ENCODE assay signal across 30 mouse cellular contexts in genomic region chr16:66014861-66015602, GRCm38 (mm10).
A peak's percentile ranks its signal among the peaks of the same experiment; 100 is the strongest.
DNase-seq lines count a peak whose midpoint lies in the region; ATAC-seq and TF ChIP-seq lines count a peak whose summit lies in the region.
"Had no signal": no experiment of that assay in that cellular context is flagged by ENCODE, and none has a peak within 500 bp of the region (broad histone marks: within the 10 kb centered on the region; RNA-seq: fewer than 3 reads in every experiment).

No protein-coding gene starts in this region.

- 0 out of 2 replicates have a peak, but pooled peaks cover 2% of the 10 kb centered on the region for H3K4me1 ChIP-seq in forebrain, embryonic 11.5 days (replicated peaks; ENCODE audit: control insufficient read depth, insufficient read depth, low read length)
- no peaks in the 10 kb centered on the region for H3K4me1 ChIP-seq in forebrain, postnatal 0 days (ENCODE audit: insufficient read depth)
- no peaks in the 10 kb centered on the region for H3K4me1 ChIP-seq in intestine, embryonic 16.5 days (ENCODE audit: control insufficient read depth, insufficient read depth, low read length)
- H3K4me1 ChIP-seq in intestine, embryonic 15.5 days (replicated peaks) = no peaks in the 10 kb centered on the region
- H3K4me1 ChIP-seq: heart, embryonic 13.5 days; limb, embryonic 10.5 days; limb, embryonic 15.5 days; liver, embryonic 13.5 days; neural tube, embryonic 13.5 days; stomach, embryonic 15.5 days had no signal

- no peak overlapping the region for H3K4me2 ChIP-seq in forebrain, embryonic 11.5 days (ENCODE audit: low read depth, low read length, severe bottlenecking)
- no peak overlapping the region for H3K4me2 ChIP-seq in forebrain, postnatal 0 days (ENCODE audit: low read depth)
- H3K4me2 ChIP-seq in intestine, embryonic 16.5 days (ENCODE audit: low read depth, low read length) = no peak overlapping the region
- H3K4me2 ChIP-seq in intestine, embryonic 15.5 days (replicated peaks) = no peak overlapping the region
- H3K4me2 ChIP-seq: heart, embryonic 13.5 days; limb, embryonic 15.5 days; liver, embryonic 13.5 days; neural tube, embryonic 13.5 days; stomach, embryonic 15.5 days had no signal

- no peaks in the 10 kb centered on the region for H3K36me3 ChIP-seq in forebrain, embryonic 11.5 days (ENCODE audit: control insufficient read depth, insufficient read depth, low read length)
- H3K36me3 ChIP-seq in forebrain, postnatal 0 days (ENCODE audit: insufficient read depth) = no peaks in the 10 kb centered on the region
- H3K36me3 ChIP-seq in intestine, embryonic 16.5 days (ENCODE audit: control insufficient read depth, insufficient read depth, low read length) = no peaks in the 10 kb centered on the region
- no peaks in the 10 kb centered on the region for H3K36me3 ChIP-seq in intestine, embryonic 15.5 days
- H3K36me3 ChIP-seq: heart, embryonic 13.5 days; limb, embryonic 10.5 days; limb, embryonic 15.5 days; liver, embryonic 13.5 days; neural tube, embryonic 13.5 days; stomach, embryonic 15.5 days had no signal

- no peaks in the 10 kb centered on the region for H3K9me3 ChIP-seq in forebrain, embryonic 11.5 days (ENCODE audit: control insufficient read depth, low read length)
- no peaks in the 10 kb centered on the region for H3K9me3 ChIP-seq in forebrain, postnatal 0 days (ENCODE audit: low read length)
- no peaks in the 10 kb centered on the region for H3K9me3 ChIP-seq in intestine, embryonic 16.5 days (ENCODE audit: control insufficient read depth, low read length)
- H3K9me3 ChIP-seq in intestine, embryonic 15.5 days = no peaks in the 10 kb centered on the region
- H3K9me3 ChIP-seq: heart, embryonic 13.5 days; limb, embryonic 10.5 days; limb, embryonic 15.5 days; liver, embryonic 13.5 days; neural tube, embryonic 13.5 days; stomach, embryonic 15.5 days had no signal

- H3K27ac ChIP-seq in forebrain, embryonic 11.5 days (ENCODE audit: low read depth, low read length) = no peak overlapping the region
- H3K27ac ChIP-seq in forebrain, postnatal 0 days (ENCODE audit: low read depth, low read length) = no peak overlapping the region
- H3K27ac ChIP-seq in intestine, embryonic 16.5 days (ENCODE audit: low read length) = no peak overlapping the region
- H3K27ac ChIP-seq in intestine, embryonic 15.5 days = no peak overlapping the region
- H3K27ac ChIP-seq: heart, embryonic 13.5 days; limb, embryonic 10.5 days; limb, embryonic 15.5 days; liver, embryonic 13.5 days; macrophage; neural tube, embryonic 13.5 days; stomach, embryonic 15.5 days had no signal

- 33% methylated on average over 5 of the region's 5 CpGs for WGBS in forebrain, embryonic 11.5 days
- WGBS in forebrain, postnatal 0 days = 34% methylated on average over 5 of the region's 5 CpGs
- 46% methylated on average over 5 of the region's 5 CpGs for WGBS in intestine, embryonic 16.5 days
- WGBS in intestine, embryonic 15.5 days = 56% methylated on average over 5 of the region's 5 CpGs

- H3K4me3 ChIP-seq in forebrain, embryonic 11.5 days (ENCODE audit: low read depth, low read length) = no peak overlapping the region
- H3K4me3 ChIP-seq in forebrain, postnatal 0 days (ENCODE audit: low read depth, low read length) = no peak overlapping the region
- H3K4me3 ChIP-seq in intestine, embryonic 16.5 days (ENCODE audit: low read length) = no peak overlapping the region
- H3K4me3 ChIP-seq in intestine, embryonic 15.5 days (replicated peaks) = no peak overlapping the region
- H3K4me3 ChIP-seq: erythroblast, embryonic 14.5 days; heart, embryonic 13.5 days; limb, embryonic 10.5 days; limb, embryonic 15.5 days; liver, embryonic 13.5 days; neural tube, embryonic 13.5 days; stomach, embryonic 15.5 days had no signal

- H3K27me3 ChIP-seq in forebrain, embryonic 11.5 days (ENCODE audit: control insufficient read depth, insufficient read depth, low read length) = no peaks in the 10 kb centered on the region
- no peaks in the 10 kb centered on the region for H3K27me3 ChIP-seq in forebrain, postnatal 0 days (ENCODE audit: insufficient read depth, low read length)
- no peaks in the 10 kb centered on the region for H3K27me3 ChIP-seq in intestine, embryonic 16.5 days (replicated peaks; ENCODE audit: control insufficient read depth, insufficient read depth, low read length)
- no peaks in the 10 kb centered on the region for H3K27me3 ChIP-seq in intestine, embryonic 15.5 days (replicated peaks)
- H3K27me3 ChIP-seq: CH12.LX; heart, embryonic 13.5 days; limb, embryonic 15.5 days; liver, embryonic 13.5 days; neural tube, embryonic 13.5 days; stomach, embryonic 15.5 days had no signal

- no peak overlapping the region for H3K9ac ChIP-seq in forebrain, embryonic 11.5 days (ENCODE audit: low read length)
- H3K9ac ChIP-seq in forebrain, postnatal 0 days = no peak overlapping the region
- H3K9ac ChIP-seq in intestine, embryonic 16.5 days (ENCODE audit: low read depth, low read length) = no peak overlapping the region
- H3K9ac ChIP-seq in intestine, embryonic 15.5 days = no peak overlapping the region
- H3K9ac ChIP-seq: heart, embryonic 13.5 days; limb, embryonic 15.5 days; liver, embryonic 13.5 days; neural tube, embryonic 13.5 days; stomach, embryonic 15.5 days had no signal

- no peak for TF ChIP-seq CTCF in forebrain, postnatal 0 days (IDR thresholded peaks at IDR 0.05; ENCODE audit: low read depth)

- ATAC-seq in forebrain, embryonic 11.5 days (replicated peaks; ENCODE audit: low FRiP score) = peak; percentile 65; the same call in 1 of the 2 replicates
- no peak for ATAC-seq in forebrain, postnatal 0 days
- ATAC-seq in intestine, embryonic 16.5 days = peak; percentile 50; the same call in 1 of the 2 replicates
- ATAC-seq in intestine, embryonic 15.5 days = no peak
- no peak for ATAC-seq in cerebellum, adult (ENCODE audit: insufficient number of reproducible peaks, low FRiP score, low TSS enrichment)
- ATAC-seq: activated CD4-positive, CD25-positive, alpha-beta regulatory T cell, adult 4 months; forebrain, embryonic 14.5 days; lung, postnatal 0 days had no signal

- DNase-seq in forebrain, embryonic 11.5 days (ENCODE audit: low spot score) = no peak
- no peak for DNase-seq in forebrain, postnatal 0 days
- peak; percentile 9 for DNase-seq in retina, postnatal 1 day
- no peak for DNase-seq in retina, embryonic 14.5 days (ENCODE audit: low spot score)
- DNase-seq: adrenal gland, adult 2 months; adrenal gland, postnatal 36 days; cerebellum, adult 2 months; cerebellum, postnatal 14 days; heart, postnatal 10 days; kidney, adult 9 months; kidney, postnatal 10 days; layer of hippocampus, postnatal 36 days; liver, embryonic 13.5 days; lung, adult 18-20 months; right cerebral cortex, postnatal 14 days; thymus, postnatal 14 days had no signal

Comparison
In these comparisons a context has a peak if more than half of its experiments do, and no peak if none do; other contexts are left out.
1. ATAC-seq: peak in forebrain, embryonic 11.5 days (single experiment) and intestine, embryonic 16.5 days (single experiment); none in forebrain, postnatal 0 days (single experiment), intestine, embryonic 15.5 days (single experiment) and cerebellum, adult (single experiment).